Mouse (Mus musculus) kidney, adult 2 months (tissue): ENCODE results near the gene Angpt4.

ENCODE experiments used
- CTCF ChIP-seq: fragments of 200-500 bp; conservative IDR thresholded peaks from 2 replicates; pipeline ENCODE4 v1.5.1; 2011; ENCODE audit warnings: low read depth, mild to moderate bottlenecking, control low read depth, low read length, moderate library complexity, mixed read lengths; ENCODE audit not compliant: insufficient read depth, insufficient read length
- POLR2A ChIP-seq: fragments of 200-500 bp; IDR thresholded peaks from one replicate; pipeline ENCODE4 v1.6.1; 2011; ENCODE audit warnings: low read depth, low read length, control low read depth

GRCm38 (mm10) chr2:151916061-151916831 lies 5.2 kb downstream of the Angpt4 start:
- TF ChIP-seq CTCF, result no peak
- no peak for TF ChIP-seq POLR2A
